Mouse (Mus musculus): ENCODE measurements around the gene Lat.
"Not testable (repeated sequence)": the region's sequence is repeated elsewhere in the genome, so short reads cannot be mapped to it uniquely, and the experiment has no call there.

The Lat gene

GRCm38 (mm10) chr7:126332691-126333090, 36.7 kb downstream of the Lat start:
- DNase-seq (ENCODE audit: low spot score) = no peak

DNA sequence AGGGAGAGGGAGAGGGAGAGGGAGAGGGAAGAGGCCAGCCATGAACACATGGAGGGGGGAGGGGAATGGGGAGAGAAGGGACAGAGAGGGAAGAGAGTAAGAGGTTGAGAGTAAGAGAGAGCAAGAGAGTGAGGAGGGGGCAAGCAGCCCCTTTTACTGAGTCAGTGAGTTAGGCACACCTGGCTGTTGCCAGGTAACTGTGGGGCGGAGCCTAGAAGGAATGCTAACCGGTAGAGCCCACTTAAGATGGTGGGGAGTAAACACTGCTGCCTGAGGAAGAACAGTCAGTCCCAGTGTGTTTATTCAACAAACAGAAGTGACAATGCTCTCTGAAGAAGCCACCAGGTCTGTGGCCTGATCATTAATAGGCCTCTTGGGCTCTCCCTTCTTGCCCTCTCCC, 38.7 kb downstream of the Lat start:
- no peak for DNase-seq (ENCODE audit: low spot score)

DNA sequence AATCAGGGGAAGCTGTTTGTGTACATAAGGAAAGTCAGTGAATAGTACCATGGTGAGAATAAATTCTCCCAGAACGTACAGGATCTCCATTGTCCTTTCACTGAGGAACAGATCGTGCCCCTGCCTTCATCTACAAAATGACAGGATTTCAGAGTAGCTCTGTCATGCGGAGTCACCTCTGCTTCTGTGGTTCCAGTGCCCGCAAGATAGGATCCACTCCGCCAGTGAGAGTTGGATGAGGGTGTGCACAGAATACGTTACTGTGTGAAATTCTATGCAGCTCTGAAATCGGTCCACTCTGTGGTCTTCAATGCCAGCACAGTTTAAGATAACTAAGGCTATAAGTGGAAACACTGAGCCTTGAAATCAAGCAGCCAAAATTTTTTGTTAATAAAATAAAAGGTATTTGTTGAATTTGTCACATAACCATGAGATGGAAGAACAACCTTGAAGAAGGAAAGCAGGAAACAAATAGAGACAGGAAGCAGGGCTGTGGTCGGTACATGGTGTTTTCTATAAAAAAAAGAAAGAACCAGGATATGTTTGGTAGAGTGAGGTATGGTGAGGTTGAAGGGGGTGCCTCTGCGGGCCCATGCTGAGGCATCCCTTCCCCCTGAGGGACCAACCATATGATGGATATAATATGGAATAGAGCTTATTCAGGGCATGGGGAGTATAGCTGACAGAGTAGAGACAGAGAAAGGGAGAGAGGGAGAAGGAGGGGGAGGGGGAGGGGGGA, 39.3 kb downstream of the Lat start:
- no peak for DNase-seq (ENCODE audit: low spot score)

GRCm38 (mm10) chr7:126328848-126329247, 40.5 kb downstream of the Lat start:
- not testable (repeated sequence) for DNase-seq (ENCODE audit: low spot score)

GRCm38 (mm10) chr7:126325576-126326273, 43.6 kb downstream of the Lat start:
- DNase-seq (ENCODE audit: low spot score) = not testable (repeated sequence)

GRCm38 (mm10) chr7:126324791-126325190, 44.6 kb downstream of the Lat start:
- peak; percentile 8 for DNase-seq (ENCODE audit: low spot score)

DNA sequence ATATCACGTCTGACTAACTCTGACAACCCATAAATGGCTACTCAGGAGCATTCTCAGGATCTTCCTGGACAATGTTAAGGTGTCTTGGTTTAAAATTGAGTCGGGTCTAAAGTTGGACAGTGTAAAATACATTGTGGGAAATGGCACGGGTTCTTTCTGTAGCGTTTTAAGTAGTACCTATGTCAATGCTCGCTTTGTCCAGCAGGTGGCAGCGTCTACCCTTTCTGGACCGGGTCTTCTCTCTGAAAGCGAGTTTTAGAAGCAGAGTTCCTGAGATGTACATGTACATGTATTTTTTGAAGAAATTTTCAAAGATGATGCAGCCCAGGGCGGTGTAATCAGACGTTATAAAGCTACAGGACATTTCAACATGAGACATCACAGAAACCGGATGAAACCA, 45.6 kb downstream of the Lat start:
- DNase-seq (ENCODE audit: low spot score) = peak; percentile 93

GRCm38 (mm10) chr7:126314273-126314672, 55.1 kb downstream of the Lat start:
- no peak for DNase-seq (ENCODE audit: low spot score)
